Mouse (Mus musculus): Measurements from ENCODE around the gene Pin4. TPM values are rescaled to one million over a fixed set of nuclear protein-coding genes. Genes with fewer than 3 reads are reported as not detected.
"Not testable (repeated sequence)": the region's sequence is repeated elsewhere in the genome, so short reads cannot be mapped to it uniquely, and the experiment has no call there.

Gene Pin4
- total and polyA plus RNA-seq, 3 experiments: 13.4 to 126 (median 45.8) TPM

DNA sequence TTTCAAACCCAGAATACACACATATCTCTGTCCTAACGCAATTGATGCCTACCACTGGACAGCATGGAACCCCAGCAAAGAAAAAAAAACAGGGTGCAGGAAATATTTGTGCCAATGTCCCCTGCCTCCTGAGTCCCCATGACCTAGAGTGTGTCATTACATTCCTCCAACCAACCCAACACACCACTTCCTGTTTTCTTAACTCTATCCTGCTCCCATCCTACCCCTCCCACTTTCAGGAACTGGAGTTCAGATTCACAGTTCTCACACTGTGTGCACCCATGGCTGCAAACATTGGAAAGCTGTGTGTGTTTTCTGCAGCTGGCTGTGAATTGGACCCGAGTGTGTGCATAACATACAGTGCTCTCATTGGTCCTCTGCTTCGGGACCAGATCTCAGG, 28.6 kb upstream of the Pin4 start:
- no peaks in the 10 kb centered on the region for H3K36me3 ChIP-seq (replicated peaks)
- H3K27me3 ChIP-seq (ENCODE audit: insufficient read depth, low read length): peaks cover 8% of the 10 kb centered on the region; the same call in 1 of the 2 replicates
- H3K9me3 ChIP-seq (replicated peaks): no peaks in the 10 kb centered on the region
- H3K4me1 ChIP-seq (ENCODE audit: insufficient read depth, low read depth, low read length): peaks cover 2% of the 10 kb centered on the region; the same call in 1 of the 2 replicates
- ATAC-seq (ENCODE audit: extremely low read depth, insufficient number of reproducible peaks, low FRiP score, poor library complexity, severe bottlenecking) (no peak), DNase-seq (ENCODE audit: low spot score) (no peak)
- TF ChIP-seq CTCF (IDR thresholded peaks at IDR 0.05; ENCODE audit: low read depth, low read length) (no peak), GATA2 (IDR thresholded peaks at IDR 0.05; ENCODE audit: borderline replicate concordance, low read depth, low read length) (no peak), GATA1 (IDR thresholded peaks at IDR 0.05; ENCODE audit: borderline replicate concordance, low read length) (no peak), POLR2AphosphoS5 (IDR thresholded peaks at IDR 0.05; ENCODE audit: insufficient replicate concordance, low read depth, low read length) (no peak), TAL1 (conservative IDR thresholded peaks at IDR 0.05; ENCODE audit: low read depth, low read length) (no peak)
- H3K4me3 ChIP-seq (ENCODE audit: low read depth, low read length): no peak overlapping the region

DNA sequence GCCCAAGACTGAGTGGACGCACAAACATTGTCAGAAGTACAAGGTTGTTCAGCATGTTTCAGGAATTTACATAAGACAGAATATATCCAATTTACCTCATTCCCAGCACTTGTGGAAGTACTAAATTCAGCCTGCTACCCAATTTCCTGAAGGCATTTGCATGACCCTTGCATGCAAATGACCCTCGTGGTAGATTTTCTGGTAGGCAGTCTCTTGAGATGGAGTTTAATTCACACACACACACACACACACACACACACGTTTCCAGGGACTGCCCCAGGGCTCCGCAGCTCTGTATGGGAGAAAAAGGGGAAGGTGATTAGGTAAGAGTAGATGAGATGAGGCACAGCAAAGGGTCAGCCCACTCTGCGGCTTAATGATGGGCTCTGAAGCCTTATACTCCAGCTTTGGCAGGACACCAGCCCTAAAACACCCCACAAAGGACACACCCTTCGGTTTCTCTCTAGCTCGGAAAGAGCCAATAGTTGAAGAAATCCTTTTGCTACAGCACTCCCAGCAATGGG, 24.8 kb upstream of the Pin4 start:
- H3K9me3 ChIP-seq (replicated peaks): no peaks in the 10 kb centered on the region
- DNase-seq (ENCODE audit: low spot score) (no peak), ATAC-seq (ENCODE audit: extremely low read depth, insufficient number of reproducible peaks, low FRiP score, poor library complexity, severe bottlenecking) (no peak)
- peaks cover 2% of the 10 kb centered on the region; the same call in 1 of the 2 replicates for H3K4me1 ChIP-seq (ENCODE audit: insufficient read depth, low read depth, low read length)
- no peaks in the 10 kb centered on the region for H3K36me3 ChIP-seq (replicated peaks)
- peaks cover 8% of the 10 kb centered on the region; the same call in 1 of the 2 replicates for H3K27me3 ChIP-seq (ENCODE audit: insufficient read depth, low read length)
- no peak overlapping the region for H3K4me3 ChIP-seq (ENCODE audit: low read depth, low read length)
- no peak for TF ChIP-seq TAL1 (conservative IDR thresholded peaks at IDR 0.05; ENCODE audit: low read depth, low read length)
- TF ChIP-seq GATA1 (IDR thresholded peaks at IDR 0.05; ENCODE audit: borderline replicate concordance, low read length): no peak
- no peak for TF ChIP-seq CTCF (IDR thresholded peaks at IDR 0.05; ENCODE audit: low read depth, low read length)
- TF ChIP-seq GATA2 (IDR thresholded peaks at IDR 0.05; ENCODE audit: borderline replicate concordance, low read depth, low read length): no peak
- no peak for TF ChIP-seq POLR2AphosphoS5 (IDR thresholded peaks at IDR 0.05; ENCODE audit: insufficient replicate concordance, low read depth, low read length)

DNA sequence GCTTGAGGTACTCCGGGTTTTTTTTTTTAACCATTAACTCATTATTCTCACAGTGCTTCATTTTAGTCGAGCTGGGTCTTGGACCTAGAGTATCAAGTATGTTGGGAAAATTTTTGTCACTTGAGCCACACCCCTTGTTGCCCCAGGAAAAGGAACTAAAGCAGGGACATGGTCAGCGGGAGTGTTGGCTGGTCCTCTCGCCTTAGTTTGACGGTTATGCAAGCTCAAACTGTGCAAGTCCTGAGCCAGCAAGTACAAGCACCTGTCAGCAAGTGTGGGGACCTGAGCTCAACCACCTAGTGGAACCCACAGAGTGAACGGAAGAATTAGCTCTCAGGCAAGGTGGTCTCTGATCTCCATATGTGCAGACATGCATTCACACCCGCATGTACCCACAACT, 17.4 kb upstream of the Pin4 start:
- Histone ChIP-seq H3K4me1 (ENCODE audit: insufficient read depth, low read depth, low read length) (peaks cover 4% of the 10 kb centered on the region; the same call in 1 of the 2 replicates), H3K4me3 (ENCODE audit: low read depth, low read length) (no peak overlapping the region), H3K27me3 (ENCODE audit: insufficient read depth, low read length) (0 out of 2 replicates have a peak, but pooled peaks cover 9% of the 10 kb centered on the region), H3K36me3 (replicated peaks) (no peaks in the 10 kb centered on the region), H3K9me3 (replicated peaks) (no peaks in the 10 kb centered on the region)
- TF ChIP-seq GATA1 (IDR thresholded peaks at IDR 0.05; ENCODE audit: borderline replicate concordance, low read length): no peak
- ATAC-seq (ENCODE audit: extremely low read depth, insufficient number of reproducible peaks, low FRiP score, poor library complexity, severe bottlenecking) (no peak), DNase-seq (ENCODE audit: low spot score) (no peak)

DNA sequence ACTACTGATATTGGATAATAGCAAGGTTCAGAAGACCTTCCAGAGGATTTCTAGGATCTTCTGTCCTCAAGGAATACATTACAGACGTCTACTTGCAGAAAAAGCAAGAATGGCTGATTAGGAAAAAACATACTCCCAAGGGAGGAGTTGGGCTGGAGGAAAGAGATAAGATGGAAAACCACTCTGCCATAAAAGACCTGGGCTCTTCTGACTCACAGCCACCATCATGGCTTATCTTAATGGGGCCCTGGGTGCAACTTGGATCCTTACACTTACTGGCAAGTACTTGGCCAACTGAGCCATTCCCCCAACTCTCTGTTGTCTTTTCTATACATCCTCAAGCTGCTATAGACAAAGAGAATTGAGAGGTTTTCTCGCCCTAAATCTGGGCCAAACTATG, 15.4 kb upstream of the Pin4 start:
- ATAC-seq (ENCODE audit: extremely low read depth, insufficient number of reproducible peaks, low FRiP score, poor library complexity, severe bottlenecking): not testable (repeated sequence)
- H3K27me3 ChIP-seq (ENCODE audit: insufficient read depth, low read length): 0 out of 2 replicates have a peak, but pooled peaks cover 11% of the 10 kb centered on the region

DNA sequence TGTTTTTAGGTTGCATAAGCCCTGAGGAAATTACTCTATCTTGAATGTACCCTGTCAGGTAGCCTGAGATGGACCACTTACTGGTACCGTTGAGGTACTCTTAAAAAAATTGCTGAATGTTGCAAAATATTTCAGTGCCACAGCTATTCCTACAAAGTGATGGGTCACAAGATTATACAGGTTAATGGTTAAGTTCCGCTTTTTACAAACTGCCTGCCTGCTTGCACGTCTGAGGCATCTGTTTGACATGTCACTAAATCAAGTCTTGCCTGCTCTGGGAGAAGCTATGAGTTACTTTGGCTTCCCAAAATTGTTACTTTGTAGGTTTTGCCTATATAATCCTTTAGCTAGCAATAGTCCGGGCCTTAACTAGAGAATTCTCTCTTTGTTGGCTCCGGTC, 9.9 kb upstream of the Pin4 start:
- not testable (repeated sequence) for H3K36me3 ChIP-seq (replicated peaks); H3K4me3 ChIP-seq (ENCODE audit: low read depth, low read length); H3K4me1 ChIP-seq (ENCODE audit: insufficient read depth, low read depth, low read length); H3K9me3 ChIP-seq (replicated peaks); ATAC-seq (ENCODE audit: extremely low read depth, insufficient number of reproducible peaks, low FRiP score, poor library complexity, severe bottlenecking); DNase-seq (ENCODE audit: low spot score); H3K27me3 ChIP-seq (ENCODE audit: insufficient read depth, low read length)

More for the DNA sequence above, 15.4 kb upstream of the Pin4 start:
- not testable (repeated sequence) for H3K4me1 ChIP-seq (ENCODE audit: insufficient read depth, low read depth, low read length); H3K36me3 ChIP-seq (replicated peaks); H3K9me3 ChIP-seq (replicated peaks); H3K4me3 ChIP-seq (ENCODE audit: low read depth, low read length); DNase-seq (ENCODE audit: low spot score)

DNA sequence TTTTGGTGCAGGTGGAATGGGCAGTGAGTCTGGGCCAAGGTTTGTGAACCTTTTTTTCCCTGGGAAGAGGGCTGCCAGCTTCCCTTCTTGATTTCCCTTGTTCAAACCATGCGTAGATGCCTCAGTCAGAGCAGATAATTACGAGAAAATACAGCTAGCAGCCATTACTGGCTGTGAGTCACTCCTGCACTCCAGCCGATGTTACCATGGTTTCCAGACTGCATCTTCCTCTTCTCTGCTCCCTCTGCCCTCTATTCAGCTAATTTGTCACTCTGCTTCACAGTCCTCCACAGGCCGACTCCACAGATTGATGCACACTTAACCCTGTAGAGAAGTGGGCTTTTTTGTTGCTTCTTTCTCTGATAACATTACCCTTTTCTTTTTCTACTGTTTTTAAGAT, 3.6 kb upstream of the Pin4 start:
- no peak for TF ChIP-seq CTCF (IDR thresholded peaks at IDR 0.05; ENCODE audit: low read depth, low read length)
- TF ChIP-seq POLR2AphosphoS5 (IDR thresholded peaks at IDR 0.05; ENCODE audit: insufficient replicate concordance, low read depth, low read length): no peak
- TF ChIP-seq TAL1 (conservative IDR thresholded peaks at IDR 0.05; ENCODE audit: low read depth, low read length): no peak
- no peak for TF ChIP-seq GATA2 (IDR thresholded peaks at IDR 0.05; ENCODE audit: borderline replicate concordance, low read depth, low read length)
- no peak for TF ChIP-seq GATA1 (IDR thresholded peaks at IDR 0.05; ENCODE audit: borderline replicate concordance, low read length)
- Histone ChIP-seq H3K9me3 (replicated peaks) (no peaks in the 10 kb centered on the region), H3K27me3 (ENCODE audit: insufficient read depth, low read length) (no peaks in the 10 kb centered on the region), H3K4me1 (ENCODE audit: insufficient read depth, low read depth, low read length) (peaks cover 2% of the 10 kb centered on the region), H3K4me3 (ENCODE audit: low read depth, low read length) (no peak overlapping the region), H3K36me3 (replicated peaks) (peaks cover 2% of the 10 kb centered on the region)
- ATAC-seq (ENCODE audit: extremely low read depth, insufficient number of reproducible peaks, low FRiP score, poor library complexity, severe bottlenecking): no peak
- no peak for DNase-seq (ENCODE audit: low spot score)

DNA sequence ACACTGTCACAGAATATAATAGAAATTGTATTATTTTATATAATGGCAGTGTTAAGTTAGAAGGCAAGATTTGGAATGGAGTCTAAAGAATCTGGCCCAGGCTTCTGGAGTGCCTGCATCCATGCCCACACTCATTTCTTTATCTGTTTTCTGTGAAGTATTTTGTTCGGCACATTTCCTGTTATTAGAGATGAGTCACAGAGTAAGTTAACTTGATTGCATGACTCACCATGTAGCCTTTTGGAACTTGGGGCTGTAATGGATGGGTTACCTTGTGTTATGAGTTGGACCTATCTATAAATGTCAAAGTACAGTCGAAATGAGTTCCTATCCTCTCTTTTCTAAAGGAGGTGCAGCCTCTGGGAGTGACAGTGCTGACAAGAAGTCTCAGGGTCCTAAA, 2.1 kb downstream of the Pin4 start:
- H3K4me3 ChIP-seq (ENCODE audit: low read depth, low read length): no peak overlapping the region
- TF ChIP-seq POLR2AphosphoS5 (IDR thresholded peaks at IDR 0.05; ENCODE audit: insufficient replicate concordance, low read depth, low read length) (no peak), GATA2 (IDR thresholded peaks at IDR 0.05; ENCODE audit: borderline replicate concordance, low read depth, low read length) (no peak), TAL1 (conservative IDR thresholded peaks at IDR 0.05; ENCODE audit: low read depth, low read length) (no peak), CTCF (IDR thresholded peaks at IDR 0.05; ENCODE audit: low read depth, low read length) (no peak), GATA1 (IDR thresholded peaks at IDR 0.05; ENCODE audit: borderline replicate concordance, low read length) (no peak)
- H3K27me3 ChIP-seq (ENCODE audit: insufficient read depth, low read length): no peaks in the 10 kb centered on the region
- peaks cover 39% of the 10 kb centered on the region for H3K36me3 ChIP-seq (replicated peaks)
- ATAC-seq (ENCODE audit: extremely low read depth, insufficient number of reproducible peaks, low FRiP score, poor library complexity, severe bottlenecking): no peak
- peaks cover 3% of the 10 kb centered on the region for H3K4me1 ChIP-seq (ENCODE audit: insufficient read depth, low read depth, low read length)
- H3K9me3 ChIP-seq (replicated peaks): no peaks in the 10 kb centered on the region
- no peak for DNase-seq (ENCODE audit: low spot score)

All from G1E (cell line).